Mouse (Mus musculus): ENCODE measurements around the gene Adcyap1r1.

The Adcyap1r1 gene

DNA sequence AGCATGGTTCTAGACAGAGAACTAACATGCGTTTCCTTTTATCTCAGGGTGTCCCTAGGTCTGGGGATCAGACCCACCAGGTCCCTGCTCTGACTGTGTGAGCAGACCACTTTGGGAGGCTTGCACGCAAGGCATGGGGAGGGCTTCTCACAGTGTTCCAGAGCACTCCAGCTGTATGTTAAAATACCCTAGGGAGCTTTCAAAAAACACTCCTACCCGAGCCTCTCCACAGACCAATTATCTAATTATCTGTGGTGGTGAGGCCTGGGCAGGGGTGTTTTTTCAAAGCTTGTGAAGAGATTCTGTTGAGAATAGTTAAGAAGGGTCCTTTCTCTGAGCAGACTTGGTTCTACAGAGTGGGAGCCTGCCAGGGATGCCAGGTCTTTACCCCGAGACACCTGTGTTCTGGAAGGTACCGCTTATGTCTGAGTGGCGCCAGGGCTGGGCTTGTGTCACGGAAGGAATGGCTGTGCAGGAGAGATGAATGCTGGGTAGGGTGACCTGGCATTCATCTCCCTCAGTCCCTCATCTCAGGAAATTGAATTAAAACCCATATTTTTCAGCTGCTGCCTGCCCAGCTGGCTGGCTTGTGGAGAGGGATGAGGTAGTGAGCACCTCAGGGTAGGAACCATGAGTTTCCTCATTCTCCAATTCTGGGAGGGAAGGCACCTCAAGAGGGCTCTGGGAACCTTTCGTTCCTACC, 2.7 kb upstream of the Adcyap1r1 start:
- no peak for DNase-seq (ENCODE audit: low spot score in 2 of 2)

DNA sequence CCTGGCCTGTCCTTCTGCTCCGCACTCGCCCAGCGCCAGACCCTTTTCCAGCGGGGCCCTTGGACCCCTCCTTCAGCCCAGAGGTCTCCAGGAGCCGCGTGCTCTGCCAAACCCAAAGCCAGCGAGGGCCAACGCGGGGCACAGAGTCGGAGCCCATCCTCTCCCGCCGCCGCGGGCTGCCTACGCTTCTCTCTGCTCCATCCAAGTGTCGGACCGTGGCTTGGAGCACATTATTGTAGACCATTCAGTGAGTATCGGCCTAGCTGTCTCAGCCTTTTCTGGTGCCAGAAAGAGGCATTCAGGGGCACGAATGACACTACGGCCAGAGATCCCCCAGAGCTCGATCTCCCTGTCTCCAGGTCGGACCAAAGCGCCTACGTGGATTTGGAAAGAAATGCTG, 603 bp downstream of the Adcyap1r1 start:
- DNase-seq (ENCODE audit: low spot score in 2 of 2): no peak

DNA sequence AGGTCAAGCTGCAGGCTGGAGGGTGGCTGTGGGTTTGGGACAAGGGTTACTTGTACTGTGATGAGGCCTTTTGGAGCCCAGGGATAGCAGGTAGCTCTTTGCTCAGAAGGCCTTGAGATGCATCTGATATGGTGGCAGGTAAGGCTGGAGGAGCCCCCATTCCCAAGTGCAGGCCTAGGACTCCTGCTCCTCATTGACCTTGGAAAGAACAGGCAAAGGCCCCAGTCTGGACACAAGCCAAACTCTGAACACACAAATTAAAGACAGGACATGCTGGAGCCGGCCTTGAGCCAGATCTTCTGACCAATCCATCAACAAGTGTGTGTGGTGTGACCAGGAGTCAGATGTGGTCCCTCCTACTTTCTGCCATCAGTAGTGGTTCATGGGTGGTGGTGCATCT, 1.8 kb downstream of the Adcyap1r1 start:
- DNase-seq (ENCODE audit: low spot score in 2 of 2): no peak

DNA sequence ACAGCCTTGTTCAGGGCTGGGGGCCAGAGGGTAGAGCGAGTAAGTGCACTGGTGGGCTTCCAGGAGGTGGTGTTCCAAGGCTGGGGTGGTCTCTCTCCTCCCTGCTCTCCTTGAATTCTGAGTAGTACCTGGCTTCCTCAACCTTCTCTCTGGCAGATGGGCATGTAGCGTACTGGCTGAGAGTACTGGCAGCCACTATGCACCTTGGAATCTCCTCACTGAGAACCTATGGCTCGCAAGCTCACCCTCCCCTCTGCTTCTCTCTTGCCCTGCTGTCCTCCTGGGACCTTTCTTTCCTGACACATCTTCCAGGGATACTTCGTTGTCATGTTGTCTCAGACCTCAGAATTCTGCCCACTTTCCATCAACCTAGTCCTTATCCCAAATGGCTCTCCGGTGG, 3.9 kb downstream of the Adcyap1r1 start:
- DNase-seq (ENCODE audit: low spot score in 2 of 2): no peak

DNA sequence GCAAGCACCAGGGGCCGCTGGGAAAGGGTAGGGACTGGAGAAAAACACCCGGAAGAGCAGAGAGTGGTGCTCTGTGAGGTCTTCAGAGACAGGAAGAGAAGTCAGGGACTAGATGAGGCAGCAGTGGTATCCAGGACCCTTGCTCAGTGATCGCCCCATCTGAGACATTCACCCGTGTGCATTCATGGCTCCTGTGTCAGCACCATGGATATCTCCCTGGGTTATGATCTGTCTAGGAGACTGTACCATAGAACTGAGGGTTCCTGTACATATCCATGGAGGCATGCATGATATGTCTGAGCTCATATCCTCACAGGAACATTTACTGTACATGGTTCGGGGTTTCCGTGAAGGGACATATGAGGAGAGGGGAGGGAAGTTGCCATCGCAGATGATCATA, 5.9 kb downstream of the Adcyap1r1 start:
- no peak for DNase-seq (ENCODE audit: low spot score in 2 of 2)

DNA sequence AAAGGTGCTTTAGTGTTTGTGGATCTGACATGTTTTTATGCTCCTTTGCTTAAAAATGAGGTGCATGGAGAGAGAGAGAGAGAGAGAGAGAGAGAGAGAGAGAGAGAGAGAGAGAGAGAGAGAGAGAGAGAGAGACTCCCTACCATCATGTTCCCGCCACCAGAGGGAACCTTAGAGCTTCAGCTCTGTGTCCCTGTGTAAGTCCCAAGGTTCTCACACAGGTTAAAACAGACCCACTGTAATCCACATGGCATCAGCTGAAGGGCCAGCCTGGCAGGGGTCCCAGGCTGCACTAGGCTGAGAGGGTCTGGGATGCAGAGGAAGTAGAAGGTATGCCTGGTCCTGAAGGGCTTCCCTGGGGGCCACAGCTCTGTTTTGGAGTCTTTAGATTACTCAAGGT, 6.4 kb downstream of the Adcyap1r1 start:
- no peak for DNase-seq (ENCODE audit: low spot score in 2 of 2)

DNA sequence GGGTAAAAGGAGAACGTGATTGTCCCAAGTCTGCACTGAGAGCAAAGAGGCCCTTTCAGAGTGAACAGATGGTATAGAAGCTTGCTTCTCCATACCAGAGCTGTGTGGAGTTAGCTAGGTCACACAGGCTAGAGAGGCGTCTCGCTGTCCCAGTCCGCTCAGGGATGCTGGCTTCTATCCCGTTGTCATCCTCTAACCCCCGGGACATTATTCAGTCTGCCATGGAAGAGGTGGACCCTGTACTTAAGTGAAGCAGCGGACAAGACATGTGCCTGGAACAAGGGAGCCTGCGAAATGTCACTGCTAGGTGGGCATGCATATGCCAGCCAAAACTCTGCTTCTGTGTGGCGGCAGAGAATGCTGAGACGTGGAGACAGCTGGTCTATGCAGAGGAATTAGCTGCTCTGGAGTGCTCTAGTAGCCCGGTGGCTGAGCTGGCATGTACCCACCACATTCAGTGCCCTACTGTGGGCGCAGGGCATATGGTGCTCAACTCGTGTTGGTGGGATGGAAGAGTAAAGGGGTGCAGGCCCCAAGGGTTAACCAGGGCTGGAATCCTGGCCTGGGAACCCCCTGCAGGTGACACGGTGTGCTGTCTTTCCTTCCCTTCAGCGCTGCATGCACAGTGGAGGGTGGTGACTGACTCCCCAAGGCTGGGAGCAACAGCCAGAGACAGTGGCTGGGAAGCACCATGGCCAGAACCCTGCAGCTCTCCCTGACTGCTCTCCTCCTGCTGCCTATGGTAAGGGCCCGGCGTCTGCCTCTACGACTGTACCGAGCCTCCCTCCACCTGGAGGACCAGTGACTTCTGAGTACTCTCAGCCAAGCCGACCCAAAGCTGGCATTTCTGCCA, 8.0 kb downstream of the Adcyap1r1 start:
- no peak for DNase-seq (ENCODE audit: low spot score in 2 of 2)

DNA sequence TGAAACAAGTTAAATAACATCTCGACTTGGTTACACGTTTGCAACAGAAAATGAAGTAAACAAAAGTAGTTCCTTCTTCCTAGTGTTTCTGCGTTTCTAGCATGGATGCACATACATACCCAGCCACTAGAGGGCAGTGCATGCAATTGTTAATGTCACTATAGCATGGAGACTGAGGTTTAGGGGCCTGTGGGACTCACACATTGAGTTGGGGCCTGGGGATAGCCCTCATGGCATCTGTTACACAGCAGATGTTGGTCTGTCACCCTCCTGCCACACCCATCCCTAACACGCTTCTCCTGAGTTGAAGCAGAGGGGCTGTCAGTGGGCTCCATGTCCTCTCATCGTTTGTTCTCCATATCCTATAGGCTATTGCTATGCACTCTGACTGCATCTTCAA, 9.4 kb downstream of the Adcyap1r1 start:
- DNase-seq (ENCODE audit: low spot score in 2 of 2): peak in 1 of 2 experiments; percentile 17

DNA sequence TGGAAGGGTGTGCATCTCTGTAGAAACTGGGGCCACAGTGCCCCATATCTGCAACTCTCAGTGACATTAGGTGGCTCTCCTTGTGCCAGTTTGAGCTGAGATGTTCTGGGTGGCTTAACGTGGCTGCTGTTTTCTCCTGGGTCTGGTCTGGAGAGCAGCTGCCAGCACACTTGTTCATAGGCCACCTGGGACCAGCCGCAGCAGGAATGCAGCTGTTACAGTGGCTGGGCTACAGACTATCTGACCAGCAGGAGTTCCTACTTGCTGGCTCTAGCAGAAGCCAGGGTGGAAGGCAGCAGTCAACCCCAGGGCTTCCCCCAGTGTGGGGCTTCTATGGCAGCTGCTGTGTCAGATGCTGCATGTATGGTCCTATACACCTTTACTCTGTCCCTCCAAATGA, 9.9 kb downstream of the Adcyap1r1 start:
- DNase-seq (ENCODE audit: low spot score in 2 of 2): no peak

DNA sequence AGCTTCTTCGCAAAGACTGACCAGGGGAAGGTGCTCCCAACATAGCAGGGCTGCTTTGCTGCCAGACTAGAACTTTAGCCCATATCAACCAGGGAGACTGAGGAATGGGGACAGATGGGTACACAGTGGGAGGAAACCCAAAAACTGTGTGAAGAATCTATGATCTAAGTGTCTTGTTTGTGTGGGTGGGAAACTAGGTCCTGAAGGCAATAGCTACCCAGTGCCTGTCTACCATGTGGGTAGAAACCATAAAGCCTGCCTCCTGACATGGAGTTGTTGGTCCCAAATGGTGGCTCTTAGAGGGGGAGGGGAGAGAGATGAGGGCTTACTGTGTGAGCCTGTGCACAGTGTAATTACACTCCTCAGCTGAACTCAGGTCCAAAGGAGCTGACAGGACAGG, 10.6 kb downstream of the Adcyap1r1 start:
- no peak for DNase-seq (ENCODE audit: low spot score in 2 of 2)

DNA sequence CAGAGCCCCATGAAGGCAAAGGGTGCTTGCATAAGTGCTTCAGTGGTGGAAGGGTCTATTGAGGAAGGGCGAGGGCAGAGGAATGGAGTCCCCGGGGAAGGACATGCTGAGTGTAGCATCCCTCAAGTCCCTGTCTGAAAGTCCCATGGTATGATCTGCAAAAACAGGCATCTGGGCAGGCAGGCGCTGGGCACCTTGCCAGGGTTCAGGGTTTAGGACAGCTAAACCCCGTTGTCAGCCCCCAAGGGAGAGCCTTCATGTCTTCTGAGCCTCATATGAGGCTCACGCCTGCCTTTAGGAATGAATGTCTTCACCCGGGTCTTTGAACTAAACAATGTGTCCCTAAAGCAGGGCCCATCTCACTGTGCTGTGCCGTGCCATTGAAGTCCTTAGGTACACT, 12.2 kb downstream of the Adcyap1r1 start:
- DNase-seq (ENCODE audit: low spot score in 2 of 2): no peak

DNA sequence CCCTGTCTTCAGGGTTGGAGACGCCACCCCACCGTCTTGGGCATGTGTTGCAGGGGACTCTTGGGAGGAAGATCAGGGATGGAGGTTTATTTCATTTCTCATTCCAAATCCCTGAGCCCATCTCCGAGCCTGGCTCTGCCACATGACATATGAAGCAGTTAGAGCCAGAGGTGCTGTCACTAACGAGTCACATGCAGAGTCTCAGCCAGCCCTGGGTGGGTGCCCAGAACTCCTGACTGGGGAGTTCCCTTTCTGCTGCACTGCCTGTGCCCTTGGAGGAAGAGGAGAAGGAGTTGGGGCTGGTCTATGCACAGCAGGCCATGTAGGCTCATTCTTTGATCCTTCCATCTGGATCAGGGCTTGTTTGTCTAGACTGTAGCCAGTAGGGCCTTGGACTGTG, 13.5 kb downstream of the Adcyap1r1 start:
- no peak for DNase-seq (ENCODE audit: low spot score in 2 of 2)

DNA sequence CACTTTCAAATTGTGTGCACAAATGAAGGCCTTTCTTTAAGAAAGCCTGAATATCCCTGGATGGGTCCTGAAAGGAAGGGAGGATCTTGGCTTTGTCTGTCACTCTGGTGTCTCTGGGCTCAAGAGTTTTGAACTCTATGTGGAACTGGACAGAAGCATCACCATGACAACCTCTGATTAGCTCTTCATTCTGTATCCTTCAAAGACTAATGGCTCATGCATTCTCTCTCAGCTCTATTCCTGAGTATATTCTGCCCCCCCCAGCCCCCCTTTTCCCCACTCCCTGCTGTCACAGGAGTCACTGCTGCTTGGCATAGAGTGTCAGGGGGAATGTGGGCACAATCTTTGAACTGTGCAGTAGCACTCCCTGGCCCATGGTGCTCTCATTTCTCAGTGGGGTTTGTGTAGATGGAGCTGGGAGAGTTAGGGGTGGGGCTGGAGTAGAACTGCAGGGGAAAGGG, 14.6 kb downstream of the Adcyap1r1 start:
- DNase-seq (ENCODE audit: low spot score in 2 of 2): no peak

DNA sequence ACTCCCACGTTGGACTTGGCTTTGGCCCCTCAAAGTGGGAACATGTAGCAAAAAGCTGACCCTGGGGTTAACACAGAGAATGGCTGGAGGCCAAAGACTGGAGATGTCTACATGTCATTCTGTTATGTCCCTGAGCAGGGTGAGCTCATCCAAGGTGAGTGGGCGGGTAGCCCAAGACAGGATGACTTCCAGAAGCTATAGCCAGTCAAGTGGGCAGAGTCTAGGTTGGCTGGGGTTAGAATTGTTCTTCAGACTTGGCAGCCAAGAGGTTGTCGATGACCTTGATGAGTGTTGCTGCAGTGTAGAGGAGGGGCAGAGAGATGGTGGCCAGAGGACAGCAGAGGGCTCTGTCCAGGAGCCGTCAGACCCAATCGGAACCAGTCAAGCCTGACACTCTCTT, 18.9 kb downstream of the Adcyap1r1 start:
- no peak for DNase-seq (ENCODE audit: low spot score in 2 of 2)

DNA sequence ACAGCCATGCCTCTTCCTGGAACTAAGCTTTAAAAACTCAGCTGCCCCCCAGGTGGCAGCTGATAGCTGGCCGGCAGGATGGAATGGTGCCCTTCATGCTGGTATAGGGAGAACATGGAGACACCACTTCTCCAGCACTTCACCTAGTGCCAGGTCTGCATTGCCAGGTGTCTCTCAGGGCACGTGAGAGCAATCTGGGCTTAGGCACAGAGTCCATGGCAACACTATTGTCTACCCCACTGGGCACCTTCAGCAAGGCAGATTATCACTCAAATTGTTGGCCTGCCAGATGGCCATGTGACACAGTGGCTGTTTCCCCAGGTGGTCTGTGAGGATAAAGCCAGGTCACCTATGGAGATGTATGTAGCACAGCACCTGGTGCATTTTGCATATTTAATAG, 20.6 kb downstream of the Adcyap1r1 start:
- no peak for DNase-seq (ENCODE audit: low spot score in 2 of 2)

DNA sequence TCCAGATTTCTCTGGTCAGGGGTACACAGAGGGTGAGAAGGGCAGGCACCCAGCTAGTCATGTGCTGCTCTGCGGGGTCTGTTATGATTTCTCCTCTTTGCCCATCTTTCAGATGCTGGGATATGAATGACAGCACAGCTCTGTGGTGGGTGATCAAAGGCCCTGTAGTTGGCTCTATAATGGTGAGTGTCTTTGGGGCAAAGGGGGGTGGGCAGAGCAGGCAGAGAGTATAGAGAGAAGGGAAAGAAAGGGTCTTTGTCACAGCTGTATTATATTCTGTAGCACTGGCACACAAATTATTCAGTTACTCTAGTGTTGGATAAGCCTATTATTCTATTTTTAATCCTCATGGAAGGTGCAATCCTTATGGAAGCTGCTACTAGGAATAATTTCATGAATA, 29.2 kb downstream of the Adcyap1r1 start:
- DNase-seq (ENCODE audit: low spot score in 2 of 2): no peak

DNA sequence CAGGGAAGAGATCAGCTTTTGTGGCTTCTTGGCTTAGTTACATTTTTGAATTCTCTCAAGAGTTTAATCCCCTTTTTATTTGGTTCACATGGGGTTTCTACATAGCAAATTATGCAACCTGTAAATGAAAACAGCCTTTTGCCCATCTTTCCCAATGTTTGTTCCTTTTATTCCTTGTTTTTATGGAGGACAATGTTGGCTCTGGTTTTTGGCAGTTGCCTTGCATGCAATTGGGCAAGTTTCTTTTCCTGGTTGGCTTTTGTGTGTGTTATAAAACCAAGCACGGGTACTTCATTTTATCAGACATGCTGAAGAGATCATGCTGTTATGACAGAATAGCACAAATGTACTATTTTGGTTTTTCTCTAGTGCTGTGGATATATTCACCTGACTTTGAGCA, 30.7 kb downstream of the Adcyap1r1 start:
- DNase-seq (ENCODE audit: low spot score in 2 of 2): no peak

DNA sequence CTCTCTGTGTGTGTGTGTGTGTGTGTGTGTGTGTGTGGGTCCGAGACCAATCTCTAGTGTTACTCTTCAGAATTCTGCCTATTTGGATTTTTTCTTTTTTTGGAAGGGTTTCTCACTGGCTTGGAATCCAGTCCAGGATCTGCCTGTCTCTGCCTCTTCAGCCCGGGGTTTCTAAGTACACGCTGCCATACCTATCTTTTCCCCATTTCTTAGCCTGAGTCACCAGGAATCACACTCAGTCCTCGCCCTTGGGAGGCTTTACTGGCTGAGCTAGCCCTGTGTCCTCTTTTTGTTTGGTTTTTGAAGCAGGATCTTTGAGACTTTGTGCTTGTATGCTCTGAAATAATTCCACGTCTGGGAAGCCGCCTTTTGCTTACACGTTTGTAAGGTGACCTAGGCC, 31.6 kb downstream of the Adcyap1r1 start:
- no peak for DNase-seq (ENCODE audit: low spot score in 2 of 2)

DNA sequence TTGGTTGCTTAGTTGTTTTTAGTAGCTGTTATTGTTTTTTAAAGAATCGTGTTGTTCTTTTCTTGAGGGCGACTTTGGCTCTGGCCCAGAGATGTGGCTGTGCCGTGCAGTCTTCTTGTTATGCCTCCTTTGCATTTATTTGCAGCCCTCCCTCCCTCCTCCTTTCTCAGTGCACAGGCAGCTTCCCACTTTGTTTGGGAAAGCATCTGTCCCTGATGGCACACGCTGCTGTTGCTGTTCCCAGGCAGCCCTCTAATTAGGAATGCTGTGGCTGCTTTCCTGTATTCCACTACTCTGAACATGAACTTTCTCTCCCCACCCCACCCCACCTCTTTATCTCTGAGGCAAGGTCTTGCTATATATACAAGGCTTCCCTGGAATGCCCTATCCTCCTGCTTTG, 32.4 kb downstream of the Adcyap1r1 start:
- DNase-seq (ENCODE audit: low spot score in 2 of 2): no peak

DNA sequence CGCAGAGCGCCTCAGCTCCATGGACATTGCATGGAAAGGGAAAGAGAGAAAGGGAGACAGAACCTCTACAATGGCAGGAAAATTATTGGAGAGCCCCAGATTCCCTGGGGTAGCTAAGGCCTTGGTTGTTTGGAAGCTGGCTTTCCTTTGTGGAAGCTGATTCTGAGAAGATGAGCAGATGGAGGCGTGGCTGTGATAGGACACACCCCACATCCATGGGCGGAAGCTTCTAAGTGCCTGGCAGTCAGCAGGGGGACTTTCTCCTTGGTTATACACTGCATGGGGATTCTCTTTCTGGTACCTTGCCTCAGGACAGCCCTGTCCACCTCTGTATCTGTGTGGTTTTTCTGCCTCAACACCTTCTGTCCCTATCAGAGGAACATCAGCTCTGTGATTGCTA, 33.4 kb downstream of the Adcyap1r1 start:
- DNase-seq (ENCODE audit: low spot score in 2 of 2): no peak

DNA sequence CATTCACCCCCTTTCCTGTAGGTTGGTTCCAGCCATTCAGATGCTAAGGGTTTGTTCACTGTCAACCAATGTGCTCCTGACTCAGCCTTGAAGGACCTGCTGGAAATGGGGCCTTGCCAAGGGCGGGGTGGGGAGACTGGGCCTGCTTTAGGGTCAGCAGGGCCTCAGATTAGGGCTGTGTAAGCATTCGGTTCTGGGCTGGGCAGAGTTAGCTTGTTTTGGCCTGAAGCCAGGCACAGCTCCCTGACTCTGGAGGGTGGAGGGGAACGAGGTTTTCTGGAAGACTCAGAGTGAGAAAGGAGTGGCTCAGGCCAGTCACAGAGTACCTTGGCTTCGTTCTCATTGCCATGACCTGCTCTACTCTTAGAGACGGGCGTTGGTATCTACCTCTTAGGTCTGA, 35.9 kb downstream of the Adcyap1r1 start:
- DNase-seq (ENCODE audit: low spot score in 2 of 2): no peak

DNA sequence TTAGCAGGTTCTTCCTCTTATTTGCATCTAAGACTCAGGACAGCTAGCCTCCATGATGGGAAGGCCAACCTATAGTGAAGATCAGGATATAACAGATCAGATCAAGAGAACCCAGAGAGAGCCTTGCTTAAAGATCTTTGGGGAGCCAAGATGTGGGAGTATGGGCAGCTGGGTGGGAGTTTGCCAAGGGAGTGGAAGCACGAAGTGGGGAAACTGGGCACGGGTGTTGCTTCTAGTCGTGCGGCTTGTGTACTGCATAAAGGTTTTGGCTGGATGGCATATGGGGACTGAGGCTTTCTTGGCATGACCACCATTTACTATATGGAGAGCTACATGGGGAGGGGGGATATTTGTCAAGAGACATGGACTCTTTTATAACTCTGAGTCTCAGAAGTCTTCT, 44.4 kb downstream of the Adcyap1r1 start:
- no peak for DNase-seq (ENCODE audit: low spot score in 2 of 2)

DNA sequence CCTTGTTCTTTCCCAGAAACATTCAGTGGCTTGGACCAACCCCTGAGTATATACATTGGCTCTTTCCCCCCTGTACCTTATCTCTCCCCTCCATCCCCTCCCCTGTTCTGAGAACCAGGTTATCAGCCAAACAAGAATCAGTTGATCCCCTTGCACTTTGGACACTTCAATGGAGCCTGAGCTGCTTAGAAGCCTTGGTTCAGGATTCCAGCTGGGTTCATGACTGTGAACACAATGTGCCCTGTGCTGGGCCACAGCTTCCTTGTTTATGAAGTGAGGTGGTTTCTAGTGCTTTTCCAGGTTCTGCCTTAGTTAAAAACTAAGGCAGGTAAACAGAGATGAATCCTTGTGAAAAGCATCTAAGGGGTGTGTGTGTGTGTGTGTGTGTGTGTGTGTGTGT, 47.0 kb downstream of the Adcyap1r1 start:
- no peak for DNase-seq (ENCODE audit: low spot score in 2 of 2)
